9 mouse cellular contexts compared by ENCODE assay signal in the genomic region with DNA sequence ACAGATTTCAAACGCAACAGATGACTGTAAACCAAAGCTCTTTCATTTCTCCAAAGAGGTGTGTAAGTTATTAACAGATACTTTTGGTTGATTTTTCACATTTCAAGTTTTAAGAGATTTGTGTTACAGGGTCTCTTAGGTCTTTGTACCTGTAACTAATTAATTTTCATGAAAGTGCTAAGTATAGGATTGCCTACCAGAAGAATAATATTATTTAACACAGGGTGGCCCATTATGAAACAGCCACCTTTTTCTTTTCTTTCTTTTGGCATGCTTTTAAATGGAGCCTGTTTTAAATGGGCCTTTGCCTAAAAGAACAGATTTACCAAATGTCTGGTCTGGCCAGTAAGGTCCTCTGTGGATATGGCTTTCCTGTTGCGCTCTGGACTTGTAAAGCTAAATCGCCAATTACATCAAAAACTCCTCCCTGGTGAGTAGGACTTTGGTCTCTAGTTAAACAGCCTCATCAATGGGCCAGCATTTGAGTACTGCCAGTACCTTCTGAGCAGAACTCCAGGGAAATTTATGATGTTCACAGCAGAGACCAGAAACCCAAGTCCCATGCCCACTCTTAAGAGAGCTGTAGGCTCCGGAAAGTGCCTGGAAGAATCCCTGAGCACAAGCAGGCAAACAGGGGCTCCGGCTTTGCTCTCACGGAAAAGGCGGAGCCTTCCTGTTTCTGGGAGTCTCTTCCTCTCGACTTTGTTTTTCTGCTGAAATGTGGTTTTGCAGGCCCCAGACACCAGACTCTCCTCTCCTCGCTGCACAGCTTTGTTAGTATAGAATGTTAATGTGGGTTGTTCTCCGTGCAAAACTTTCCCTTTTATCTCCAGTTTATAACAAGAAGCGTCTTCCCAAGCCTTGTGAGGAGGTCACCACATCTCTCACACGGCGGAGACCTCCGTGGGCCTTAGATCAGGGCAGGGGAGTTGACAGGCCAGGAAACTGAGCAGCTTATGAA. TPM values are rescaled to one million over a fixed set of nuclear protein-coding genes. Genes with fewer than 3 reads are reported as not detected.
DNase-seq lines count a peak whose midpoint lies in the region; ATAC-seq lines count a peak whose summit lies in the region.
"Had no signal": no experiment of that assay in that cellular context is flagged by ENCODE, and none has a peak within 500 bp of the region (broad histone marks: within the 10 kb centered on the region; RNA-seq: fewer than 3 reads in every experiment).

No protein-coding gene starts in this region.

- H3K36me3 ChIP-seq in neural tube, embryonic 13.5 days: peaks cover 14% of the 10 kb centered on the region
- H3K36me3 ChIP-seq in neural tube, embryonic 15.5 days: peaks cover 6% of the 10 kb centered on the region
- peaks cover 13% of the 10 kb centered on the region for H3K36me3 ChIP-seq in limb, embryonic 12.5 days

- H3K9me3 ChIP-seq in neural tube, embryonic 13.5 days: no peaks in the 10 kb centered on the region
- no peaks in the 10 kb centered on the region for H3K9me3 ChIP-seq in neural tube, embryonic 15.5 days (replicated peaks)
- no peaks in the 10 kb centered on the region for H3K9me3 ChIP-seq in limb, embryonic 12.5 days
- H3K9me3 ChIP-seq: midbrain, embryonic 12.5 days had no signal

- WGBS in neural tube, embryonic 13.5 days: 50% methylated on average over 14 of the region's 14 CpGs
- 53% methylated on average over 14 of the region's 14 CpGs for WGBS in neural tube, embryonic 15.5 days
- WGBS in limb, embryonic 12.5 days: 18% methylated on average over 14 of the region's 14 CpGs

- no peak overlapping the region for H3K4me3 ChIP-seq in neural tube, embryonic 13.5 days
- H3K4me3 ChIP-seq in neural tube, embryonic 15.5 days (replicated peaks): no peak overlapping the region
- H3K4me3 ChIP-seq in limb, embryonic 12.5 days (replicated peaks): no peak overlapping the region
- H3K4me3 ChIP-seq: midbrain, embryonic 12.5 days had no signal

- DNase-seq in naive thymus-derived CD4-positive, alpha-beta T cell, adult 2 months (ENCODE audit: low read depth): peak; percentile 55
- DNase-seq in cerebellum, postnatal 10 days: no peak
- no peak for DNase-seq in layer of hippocampus, postnatal 10 days (ENCODE audit: low spot score in 2 of 2)
- DNase-seq in c-Kit-positive CD71-positive TER-119-positive erythroid progenitor cells, embryonic 14.5 days (ENCODE audit: low spot score): no peak

- no peaks in the 10 kb centered on the region for H3K27me3 ChIP-seq in neural tube, embryonic 13.5 days
- H3K27me3 ChIP-seq in neural tube, embryonic 15.5 days (replicated peaks): no peaks in the 10 kb centered on the region
- H3K27me3 ChIP-seq in limb, embryonic 12.5 days: peaks cover 12% of the 10 kb centered on the region; the same call in 1 of the 2 replicates
- H3K27me3 ChIP-seq: midbrain, embryonic 12.5 days had no signal

- H3K27ac ChIP-seq in neural tube, embryonic 13.5 days (replicated peaks): peak overlapping the region; percentile 28; the same call in 1 of the 2 replicates
- no peak overlapping the region for H3K27ac ChIP-seq in neural tube, embryonic 15.5 days (replicated peaks)
- H3K27ac ChIP-seq in limb, embryonic 12.5 days: peak overlapping the region; percentile 92
- H3K27ac ChIP-seq: midbrain, embryonic 12.5 days had no signal

- no peak for ATAC-seq in neural tube, embryonic 13.5 days (ENCODE audit: low read depth)
- ATAC-seq in neural tube, embryonic 15.5 days (ENCODE audit: low FRiP score): no peak
- ATAC-seq in hematopoietic stem cell, adult 5-6 weeks (replicated peaks in 1 of 2; ENCODE audit: insufficient read depth in 1 of 2, low FRiP score in 2 of 2, low TSS enrichment in 1 of 2, low read depth in 1 of 2, poor library complexity in 2 of 2, severe bottlenecking in 2 of 2): peak; percentile 17 to 42; a peak in 3 of 4 replicates
- ATAC-seq in limb, embryonic 12.5 days (ENCODE audit: insufficient number of reproducible peaks, insufficient read depth, low FRiP score, low TSS enrichment, low read depth): peak; percentile 57; the same call in 1 of the 2 replicates

- H3K4me1 ChIP-seq in neural tube, embryonic 13.5 days (replicated peaks): peaks cover 13% of the 10 kb centered on the region
- H3K4me1 ChIP-seq in neural tube, embryonic 15.5 days: no peaks in the 10 kb centered on the region
- peaks cover 41% of the 10 kb centered on the region for H3K4me1 ChIP-seq in limb, embryonic 12.5 days (replicated peaks)

- no peak overlapping the region for H3K9ac ChIP-seq in neural tube, embryonic 13.5 days
- no peak overlapping the region for H3K9ac ChIP-seq in neural tube, embryonic 15.5 days (replicated peaks)
- H3K9ac ChIP-seq in limb, embryonic 12.5 days (replicated peaks): 0 out of 2 replicates have a peak overlapping the region, but pooled peaks have one; percentile 31
- H3K9ac ChIP-seq: midbrain, embryonic 12.5 days had no signal

- H3K4me2 ChIP-seq in neural tube, embryonic 13.5 days: no peak overlapping the region
- no peak overlapping the region for H3K4me2 ChIP-seq in neural tube, embryonic 15.5 days
- H3K4me2 ChIP-seq in limb, embryonic 12.5 days: peak overlapping the region; percentile 20
- H3K4me2 ChIP-seq: midbrain, embryonic 12.5 days had no signal

RNA-seq across cellular contexts. Expression of a gene that starts 55.4 kb away (rescaled TPM):
- 10.4 and 10.9 TPM in 2 replicates for polyA plus RNA-seq in neural tube, embryonic 13.5 days (2015; fragmentation: Nextera tagmentation; extraction: Ambion mirVana)
- 10.3 and 11.3 TPM in 2 replicates for polyA plus RNA-seq in neural tube, embryonic 15.5 days (2015; fragmentation: Nextera tagmentation; extraction: Ambion mirVana)
- 3.6 and 8.2 TPM in 2 replicates for total RNA-seq in hematopoietic stem cell, adult 5-6 weeks (2017)
- 10.1 and 15.3 TPM in 2 replicates for polyA plus RNA-seq in limb, embryonic 12.5 days (2016; fragmentation: Nextera tagmentation; extraction: Ambion mirVana)
- total RNA-seq in layer of hippocampus, postnatal 10 days (2021): 10 to 100 TPM; 11.7 to 18.6 TPM

RNA-seq across cellular contexts. Expression of a gene that starts 55.5 kb away (rescaled TPM):
- polyA plus RNA-seq in neural tube, embryonic 13.5 days (2015; fragmentation: Nextera tagmentation; extraction: Ambion mirVana): 15.2 and 15.7 TPM in 2 replicates
- 15.3 and 16.6 TPM in 2 replicates for polyA plus RNA-seq in neural tube, embryonic 15.5 days (2015; fragmentation: Nextera tagmentation; extraction: Ambion mirVana)
- 29.6 and 38.1 TPM in 2 replicates for total RNA-seq in hematopoietic stem cell, adult 5-6 weeks (2017)
- polyA plus RNA-seq in limb, embryonic 12.5 days (2016; fragmentation: Nextera tagmentation; extraction: Ambion mirVana): 21.7 and 23.7 TPM in 2 replicates
- 10 to 100 TPM; 10.8 to 13.1 TPM for total RNA-seq in layer of hippocampus, postnatal 10 days (2021)

Comparison
In these comparisons a context has a peak if more than half of its experiments do, and no peak if none do; other contexts are left out.
1. ATAC-seq: peak in hematopoietic stem cell, adult 5-6 weeks (2 of 2) and limb, embryonic 12.5 days (single experiment); none in neural tube, embryonic 13.5 days (single experiment) and neural tube, embryonic 15.5 days (single experiment).